Mouse (Mus musculus) hindbrain, embryonic 11.5 days (tissue): ENCODE measurements at regions not wholly inside any gene's neighbourhood (a gene's known extent, or its start where the extent isn't known, plus 50 kb on each side); places are given as distances from the start of the nearest gene placed in this dataset.

Experiments used
- ATAC-seq: fragments of 200-750 bp; cut with Nextera tagmentation; 2 replicates; pipeline ENCODE4 v1.8.0; 2017; ENCODE audit warnings: mild to moderate bottlenecking, moderate TSS enrichment, moderate library complexity; ENCODE audit not compliant: low FRiP score
- DNase-seq: peaks from one replicate; pipeline ENCODE4 v3.0.0-alpha.2; 2015; ENCODE audit warnings: low spot score
- H3K27ac ChIP-seq: fragments of 300-500 bp; sonication (generic); 2 replicates; pipeline ENCODE4 v1.5.1; 2014; ENCODE audit warnings: mild to moderate bottlenecking, low read depth, low read length
- H3K27me3 ChIP-seq: fragments of 300-500 bp; sonication (generic); 2 replicates; pipeline ENCODE4 v1.6.1; 2014; ENCODE audit warnings: mild to moderate bottlenecking, low read length, moderate library complexity, mixed read lengths; ENCODE audit not compliant: control insufficient read depth, insufficient read depth
- H3K36me3 ChIP-seq: fragments of 300-500 bp; sonication (generic); 2 replicates; pipeline ENCODE4 v1.6.1; 2014; ENCODE audit warnings: mild to moderate bottlenecking, low read length, moderate library complexity, mixed read lengths; ENCODE audit not compliant: control insufficient read depth, insufficient read depth
- H3K4me1 ChIP-seq: fragments of 300-500 bp; sonication (generic); replicated peaks from 2 replicates; pipeline ENCODE4 v1.6.1; 2014; ENCODE audit warnings: low read length, mixed read lengths; ENCODE audit not compliant: control insufficient read depth, insufficient read depth
- H3K4me2 ChIP-seq: fragments of 300-500 bp; sonication (generic); replicated peaks from 2 replicates; pipeline ENCODE4 v1.6.1; 2014; ENCODE audit warnings: mild to moderate bottlenecking, low read depth, low read length
- H3K4me3 ChIP-seq: fragments of 300-500 bp; sonication (generic); 2 replicates; pipeline ENCODE4 v1.5.1; 2014; ENCODE audit warnings: low read depth, low read length
- H3K9ac ChIP-seq: fragments of 300-500 bp; sonication (generic); 2 replicates; pipeline ENCODE4 v1.6.1; 2014; ENCODE audit warnings: low read depth, low read length
- H3K9me3 ChIP-seq: fragments of 300-500 bp; sonication (generic); 2 replicates; pipeline ENCODE4 v1.6.1; 2016; ENCODE audit warnings: low read length; ENCODE audit not compliant: control insufficient read depth
- WGBS: fragments of 180-500 bp; shearing (Covaris S2); extraction: QIAGEN DNeasy Blood & Tissue Kit; methylation state at CpG from one replicate; pipeline ENCODE4 v1.1.7; 2014; 5-methylcytosine and 5-hydroxymethylcytosine counted together

GRCm38 (mm10) chr15:96169726-96170467 is 117.4 kb upstream of the Arid2 start:
- H3K4me3 ChIP-seq, result no peak overlapping the region
- no peaks in the 10 kb centered on the region for H3K36me3 ChIP-seq
- no peaks in the 10 kb centered on the region; the same call in none of the 2 replicates for H3K4me1 ChIP-seq
- H3K4me2 ChIP-seq, result peak overlapping the region; percentile 15; the same call in 1 of the 2 replicates
- no peak overlapping the region for H3K9ac ChIP-seq
- ATAC-seq (no peak), DNase-seq (peak; percentile 28)
- no peaks in the 10 kb centered on the region for H3K9me3 ChIP-seq
- H3K27ac ChIP-seq, result no peak overlapping the region
- 16% methylated on average over 15 of the region's 15 CpGs for WGBS
- H3K27me3 ChIP-seq, result no peaks in the 10 kb centered on the region

GRCm38 (mm10) chr15:96170986-96171769 is 116.1 kb upstream of the Arid2 start:
- H3K27ac ChIP-seq, result no peak overlapping the region
- no peaks in the 10 kb centered on the region; the same call in none of the 2 replicates for H3K4me1 ChIP-seq
- no peak overlapping the region for H3K9ac ChIP-seq
- peak overlapping the region; percentile 29; the same call in 1 of the 2 replicates for H3K4me2 ChIP-seq
- H3K36me3 ChIP-seq, result no peaks in the 10 kb centered on the region
- 0 out of 2 replicates have a peak overlapping the region, but pooled peaks have one; percentile 4 for H3K4me3 ChIP-seq
- no peak for ATAC-seq
- H3K9me3 ChIP-seq, result no peaks in the 10 kb centered on the region
- WGBS, result 12% methylated on average over 22 of the region's 22 CpGs
- H3K27me3 ChIP-seq, result no peaks in the 10 kb centered on the region
- peak; percentile 25 for DNase-seq

DNA sequence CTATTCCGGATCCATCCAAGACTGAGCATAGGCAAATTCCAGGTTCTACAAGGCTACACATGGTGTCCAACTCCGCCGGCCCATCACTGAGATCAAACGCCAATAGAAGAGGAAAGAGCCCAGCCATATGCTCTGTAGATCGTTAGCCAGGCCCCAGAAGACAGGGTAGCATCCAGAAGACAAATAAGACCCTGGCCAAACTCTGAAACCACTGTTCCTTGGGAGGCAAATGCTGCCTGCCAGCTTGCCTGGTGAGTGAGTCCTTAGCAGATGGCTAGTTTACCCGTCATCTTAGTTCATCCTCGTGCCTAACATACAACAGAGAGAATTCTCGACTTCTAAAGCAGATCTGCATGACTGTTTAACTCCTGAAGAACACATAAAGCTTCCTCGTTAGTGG is 109.4 kb upstream of the Arid2 start:
- Histone ChIP-seq H3K9me3 (no peaks in the 10 kb centered on the region), H3K4me1 (no peaks in the 10 kb centered on the region), H3K36me3 (no peaks in the 10 kb centered on the region), H3K4me2 (no peak overlapping the region), H3K4me3 (no peak overlapping the region), H3K27me3 (no peaks in the 10 kb centered on the region), H3K9ac (no peak overlapping the region), H3K27ac (no peak overlapping the region)
- DNase-seq, result no peak
- 81% methylated on average over 9 of the region's 9 CpGs for WGBS
- no peak for ATAC-seq

DNA sequence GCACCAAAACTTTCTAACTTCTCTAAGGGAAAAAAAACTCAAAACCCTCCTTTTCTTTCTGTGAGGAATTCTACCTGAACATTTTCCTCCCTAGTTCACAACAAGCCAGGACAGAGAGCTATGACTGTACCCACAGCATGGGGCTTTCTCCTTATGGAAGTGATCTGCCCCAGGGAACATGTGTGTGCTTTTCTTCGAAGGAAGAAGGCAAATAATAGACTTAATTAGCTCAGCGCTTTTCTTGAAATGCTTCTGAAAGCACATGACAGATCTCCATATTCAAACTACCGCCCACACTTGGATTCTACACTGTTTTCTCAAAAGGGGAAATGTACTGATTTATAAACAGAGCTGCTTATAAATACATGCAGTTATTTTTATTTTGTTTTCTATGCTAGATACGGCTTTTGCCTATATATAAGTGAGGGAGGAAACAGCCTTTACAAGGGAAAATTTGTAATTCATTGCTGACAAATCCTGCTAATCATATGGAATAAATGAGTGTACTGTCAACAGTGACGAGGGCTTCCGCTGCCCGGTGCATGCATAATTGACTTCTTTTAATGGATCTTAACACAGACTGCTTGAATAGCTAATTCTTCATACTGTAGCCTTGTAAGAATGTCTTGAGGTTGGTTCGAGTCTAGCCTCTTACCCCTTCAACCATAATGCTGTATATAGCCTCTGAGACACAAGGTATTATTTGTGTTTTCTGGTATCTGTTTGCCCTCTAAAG is 108.8 kb upstream of the Arid2 start:
- Histone ChIP-seq H3K4me1 (no peaks in the 10 kb centered on the region), H3K27me3 (no peaks in the 10 kb centered on the region), H3K36me3 (no peaks in the 10 kb centered on the region), H3K27ac (no peak overlapping the region), H3K4me2 (no peak overlapping the region), H3K9ac (no peak overlapping the region), H3K9me3 (no peaks in the 10 kb centered on the region), H3K4me3 (no peak overlapping the region)
- ATAC-seq (no peak), DNase-seq (no peak)
- WGBS, result 69% methylated on average over 8 of the region's 8 CpGs

DNA sequence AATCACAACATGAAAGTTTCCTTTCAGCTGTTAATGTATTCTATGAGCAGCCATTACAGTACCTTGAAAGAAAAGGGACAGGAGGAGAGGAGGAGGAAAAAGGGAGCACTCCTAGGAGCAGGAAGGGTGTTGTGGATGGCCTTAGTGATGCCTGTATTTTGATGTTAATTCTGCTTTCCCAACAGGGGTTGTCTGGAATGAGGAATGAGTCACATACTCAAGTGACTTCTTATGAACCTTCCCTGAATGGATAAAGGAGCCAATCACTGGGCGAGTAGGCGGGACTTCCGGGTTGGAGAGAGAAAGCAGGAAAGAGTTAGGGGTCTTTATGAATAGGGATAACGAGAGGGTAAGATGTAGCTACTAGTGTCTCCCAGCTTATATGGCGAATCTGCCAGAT is 107.8 kb upstream of the Arid2 start:
- ATAC-seq, result no peak
- WGBS, result 83% methylated on average over 5 of the region's 5 CpGs
- no peaks in the 10 kb centered on the region for H3K36me3 ChIP-seq
- H3K27ac ChIP-seq, result no peak overlapping the region
- no peaks in the 10 kb centered on the region for H3K4me1 ChIP-seq
- no peak overlapping the region for H3K4me3 ChIP-seq
- H3K27me3 ChIP-seq, result no peaks in the 10 kb centered on the region
- H3K9ac ChIP-seq, result no peak overlapping the region
- no peak overlapping the region for H3K4me2 ChIP-seq
- no peaks in the 10 kb centered on the region for H3K9me3 ChIP-seq
- no peak for DNase-seq

DNA sequence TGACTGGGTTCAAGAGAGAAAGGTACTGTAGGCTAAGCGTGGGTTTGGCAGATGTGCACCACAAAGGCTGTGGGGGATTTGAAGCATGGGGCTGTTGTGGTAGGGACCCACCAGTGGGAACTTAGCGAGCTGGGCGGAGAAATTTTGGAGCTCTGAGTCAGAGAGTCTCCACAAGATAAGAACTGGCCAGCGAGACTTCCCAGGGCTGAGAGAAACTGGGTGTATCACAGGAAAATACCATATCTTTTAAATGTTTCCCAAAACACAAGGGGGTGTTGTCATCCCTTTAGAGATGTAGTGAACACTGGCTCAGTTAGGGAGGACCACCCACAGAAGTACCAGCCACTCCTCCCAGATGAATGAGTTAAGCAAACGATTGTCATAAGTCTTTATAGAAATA is 107.3 kb upstream of the Arid2 start:
- no peak for ATAC-seq
- no peak overlapping the region for H3K27ac ChIP-seq
- 87% methylated on average over 5 of the region's 5 CpGs for WGBS

DNA sequence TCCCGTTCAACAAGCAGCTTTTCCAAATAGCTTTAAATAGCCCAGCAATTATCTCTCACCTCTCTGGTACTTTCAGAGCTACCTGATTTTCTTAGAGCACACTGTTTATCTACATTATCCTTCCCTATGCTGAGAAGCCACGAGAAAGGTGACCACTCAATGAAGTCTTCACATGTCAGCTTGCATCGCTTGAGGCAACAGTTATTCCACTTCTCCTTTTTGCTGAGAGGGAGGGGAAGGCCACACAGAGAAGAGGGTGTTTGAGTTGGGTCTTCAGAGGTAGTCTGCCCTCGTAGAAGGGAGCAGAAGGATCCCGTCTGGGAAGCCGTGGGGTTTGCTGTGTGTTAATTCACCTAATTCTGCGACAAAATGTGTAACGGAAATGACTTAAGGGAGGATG is 106.3 kb upstream of the Arid2 start:
- Histone ChIP-seq H3K4me1 (no peaks in the 10 kb centered on the region), H3K4me2 (no peak overlapping the region), H3K27me3 (no peaks in the 10 kb centered on the region), H3K9me3 (no peaks in the 10 kb centered on the region), H3K27ac (no peak overlapping the region), H3K4me3 (no peak overlapping the region), H3K9ac (no peak overlapping the region), H3K36me3 (no peaks in the 10 kb centered on the region)
- ATAC-seq (no peak), DNase-seq (no peak)
- WGBS, result 89% methylated on average over 8 of the region's 8 CpGs

More for the DNA sequence above, 107.3 kb upstream of the Arid2 start:
- Histone ChIP-seq H3K36me3 (no peaks in the 10 kb centered on the region), H3K27me3 (no peaks in the 10 kb centered on the region), H3K4me1 (no peaks in the 10 kb centered on the region), H3K9ac (no peak overlapping the region), H3K4me3 (no peak overlapping the region), H3K4me2 (no peak overlapping the region), H3K9me3 (no peaks in the 10 kb centered on the region)
- DNase-seq, result no peak

DNA sequence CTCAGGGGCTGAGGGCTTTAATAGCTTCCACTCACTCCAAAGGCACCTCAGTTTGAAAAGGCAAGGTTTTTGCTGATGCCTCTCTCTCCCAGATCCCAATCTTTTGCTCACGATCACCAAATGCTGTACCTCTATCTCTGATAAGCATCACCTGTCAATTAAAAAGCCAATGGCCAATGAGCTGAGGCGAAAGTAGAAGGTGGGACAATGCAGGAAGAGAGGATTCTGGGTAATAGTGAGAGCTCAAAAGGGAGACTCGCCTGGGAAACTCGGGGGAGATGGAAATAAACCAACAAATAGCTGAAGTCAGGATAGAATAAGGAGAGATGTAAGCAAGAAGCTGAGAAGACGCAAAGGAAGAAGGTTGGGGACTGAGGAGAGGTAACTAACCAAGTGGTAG is 105.0 kb upstream of the Arid2 start:
- WGBS, result 83% methylated on average over 5 of the region's 5 CpGs
- Histone ChIP-seq H3K27me3 (no peaks in the 10 kb centered on the region), H3K36me3 (no peaks in the 10 kb centered on the region), H3K9ac (no peak overlapping the region), H3K4me1 (no peaks in the 10 kb centered on the region), H3K27ac (no peak overlapping the region), H3K4me2 (no peak overlapping the region), H3K4me3 (no peak overlapping the region), H3K9me3 (no peaks in the 10 kb centered on the region)
- DNase-seq (no peak), ATAC-seq (no peak)
